Mouse (Mus musculus): ENCODE data around the gene Rft1. TPM values are rescaled to one million over a fixed set of nuclear protein-coding genes. Genes with fewer than 3 reads are reported as not detected.

Rft1 gene
- polyA plus RNA-seq (2015; fragmentation: Illumina TruSeq; extraction: RNeasy Lipid Tissue Mini Kit (QIAGEN cat#74804); ENCODE audit: low read depth, low replicate concordance), result 12.6 TPM

GRCm38 (mm10) chr14:30653943-30654659, at the start of gene Rft1:
Gene Rft1 (plus strand): TSS chr14:30654360.

GRCm38 (mm10) chr14:30625856-30626726, 28.1 kb upstream of the Rft1 start, which contains the start of gene Prkcd:
Gene Prkcd (minus strand): TSS chr14:30626210.

GRCm38 (mm10) chr14:30714799-30715617, 60.8 kb downstream of the Rft1 start, which contains the start of gene Sfmbt1:
Gene Sfmbt1 (plus strand): TSS chr14:30714849.

Other genes starting within 250 kb of the Rft1 start
- gene Dcp1a, start 174.8 kb upstream of the Rft1 start, polyA plus RNA-seq (2015; fragmentation: Illumina TruSeq; extraction: RNeasy Lipid Tissue Mini Kit (QIAGEN cat#74804); ENCODE audit: low read depth, low replicate concordance), result 13.3 TPM
- gene Cacna1d, start 162.9 kb upstream of the Rft1 start, polyA plus RNA-seq (2015; fragmentation: Illumina TruSeq; extraction: RNeasy Lipid Tissue Mini Kit (QIAGEN cat#74804); ENCODE audit: low read depth, low replicate concordance), result 27.7 TPM
- gene Tkt, start 106.0 kb upstream of the Rft1 start, polyA plus RNA-seq (2015; fragmentation: Illumina TruSeq; extraction: RNeasy Lipid Tissue Mini Kit (QIAGEN cat#74804); ENCODE audit: low read depth, low replicate concordance), result 165 TPM
- 76.3 TPM for gene Prkcd, start 28.1 kb upstream of the Rft1 start, polyA plus RNA-seq (2015; fragmentation: Illumina TruSeq; extraction: RNeasy Lipid Tissue Mini Kit (QIAGEN cat#74804); ENCODE audit: low read depth, low replicate concordance)
- 11.6 TPM for gene Sfmbt1, start 60.5 kb downstream of the Rft1 start, polyA plus RNA-seq (2015; fragmentation: Illumina TruSeq; extraction: RNeasy Lipid Tissue Mini Kit (QIAGEN cat#74804); ENCODE audit: low read depth, low replicate concordance)
- gene Tmem110, start 171.2 kb downstream of the Rft1 start, polyA plus RNA-seq (2015; fragmentation: Illumina TruSeq; extraction: RNeasy Lipid Tissue Mini Kit (QIAGEN cat#74804); ENCODE audit: low read depth, low replicate concordance), result 17.9 TPM
- gene Mustn1, start 224.8 kb downstream of the Rft1 start, polyA plus RNA-seq (2015; fragmentation: Illumina TruSeq; extraction: RNeasy Lipid Tissue Mini Kit (QIAGEN cat#74804); ENCODE audit: low read depth, low replicate concordance), result 3.9 TPM
- not detected for gene Itih4, start 232.1 kb downstream of the Rft1 start, polyA plus RNA-seq (2015; fragmentation: Illumina TruSeq; extraction: RNeasy Lipid Tissue Mini Kit (QIAGEN cat#74804); ENCODE audit: low read depth, low replicate concordance)